8 mouse cellular contexts compared by ENCODE assay signal in the genomic region with DNA sequence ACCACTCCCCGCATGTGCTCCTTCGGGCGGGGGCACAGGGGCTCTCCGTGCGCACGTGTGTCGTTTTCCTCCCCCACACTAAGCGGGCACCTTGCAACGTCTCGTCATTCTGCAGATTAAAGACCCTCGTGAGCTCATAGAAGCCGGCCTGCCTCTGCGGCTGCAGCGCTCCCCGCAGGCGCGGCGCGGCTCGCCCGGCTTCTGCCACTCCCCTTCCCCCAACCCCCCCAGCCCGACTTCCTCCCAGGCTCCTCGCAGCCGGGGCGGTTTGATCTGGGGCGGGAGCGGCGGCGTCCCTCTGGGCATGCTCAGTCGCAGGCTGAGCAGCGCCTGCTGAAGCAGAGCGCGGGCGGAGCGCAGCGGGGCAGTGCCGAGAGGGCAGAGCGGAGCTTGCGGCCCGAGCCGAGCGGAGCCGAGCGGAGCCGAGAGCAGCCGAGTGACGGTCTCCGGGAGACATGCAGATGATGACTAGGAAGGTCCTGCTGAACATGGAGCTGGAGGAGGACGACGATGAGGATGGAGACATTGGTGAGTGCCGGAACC. TPM values are rescaled to one million over a fixed set of nuclear protein-coding genes. Genes with fewer than 3 reads are reported as not detected.
A peak's percentile ranks its signal among the peaks of the same experiment; 100 is the strongest.
DNase-seq lines count a peak whose midpoint lies in the region; ATAC-seq and TF ChIP-seq lines count a peak whose summit lies in the region.

A gene (plus strand): TSS at position 315 of the 543 bp plus-strand sequence.

- no peaks in the 10 kb centered on the region for H3K36me3 ChIP-seq in hindbrain, embryonic 13.5 days

- H3K27ac ChIP-seq in hindbrain, embryonic 13.5 days, result peak within 1 kb of the TSS; percentile 82

- CTCF ChIA-PET in Patski (lab: Charles Lee), result interaction anchor here (1.0 to 1.2 kb wide), 3 partner anchors 33 to 158 kb away, joined by 3 to 4 read pairs (median 4); no protein-coding TSS in a partner anchor

- DNase-seq in Patski (ENCODE audit: low read depth, low spot score), result no peak
- DNase-seq in cerebellum, postnatal 14 days, result peak; percentile 92 to 97
- DNase-seq in frontal cortex, postnatal 14 days (ENCODE audit: low spot score in 2 of 2), result peak; percentile 84 to 86
- DNase-seq in layer of hippocampus, postnatal 25 days (ENCODE audit: extremely low spot score in 1 of 2, low spot score in 1 of 2), result peak; percentile 87 to 89
- DNase-seq in lung, postnatal 25 days (ENCODE audit: low spot score), result peak; percentile 95
- peak; percentile 89 for DNase-seq in retina, embryonic 14.5 days (ENCODE audit: low spot score)
- peak; percentile 96 for DNase-seq in thymus, postnatal 4 days

- in situ Hi-C loops in Patski (cut with MboI; ENCODE audit: low pct_unique_long_range_greater_than_20kb), result no loop called here

- H3K9ac ChIP-seq in hindbrain, embryonic 13.5 days, result peak within 1 kb of the TSS; percentile 92

- TF ChIP-seq CTCF in Patski (IDR thresholded peaks at IDR 0.05), result no peak

- peak within 1 kb of the TSS; percentile 79 for H3K4me2 ChIP-seq in hindbrain, embryonic 13.5 days

- H3K9me3 ChIP-seq in hindbrain, embryonic 13.5 days, result no peaks in the 10 kb centered on the region

- H3K4me3 ChIP-seq in hindbrain, embryonic 13.5 days, result peak within 1 kb of the TSS; percentile 79

- peak; percentile 85 for ATAC-seq in Patski
- ATAC-seq in hindbrain, embryonic 13.5 days (ENCODE audit: low FRiP score), result peak; percentile 98

- under 1% methylated on average over 51 of the region's 51 CpGs for WGBS in hindbrain, embryonic 13.5 days

- POLR2A ChIA-PET in Patski (lab: Charles Lee), result interaction anchor here (0.8 to 1.0 kb wide), 2 partner anchors 20 to 21 kb away, joined by 3 to 6 read pairs; no protein-coding TSS in a partner anchor

- H3K27me3 ChIP-seq in Patski, result no peaks in the 10 kb centered on the region
- H3K27me3 ChIP-seq in hindbrain, embryonic 13.5 days, result no peaks in the 10 kb centered on the region

- peaks cover 40% of the 10 kb centered on the region for H3K4me1 ChIP-seq in hindbrain, embryonic 13.5 days (replicated peaks)

RNA-seq across cellular contexts. Expression of the gene that starts here (rescaled TPM):
- 184 TPM for polyA plus RNA-seq in Patski (2021)
- polyA plus RNA-seq in hindbrain, embryonic 13.5 days (2015; fragmentation: Nextera tagmentation; extraction: Ambion mirVana), result 28.7 and 31.2 TPM in 2 replicates
- 10 to 100 TPM; 20.7 to 23.9 TPM for total RNA-seq in layer of hippocampus, postnatal 25 days (2021)
